Mouse (Mus musculus) hematopoietic stem cell, adult 5-6 weeks (primary cell): Measurements from ENCODE around the gene Dtymk. TPM values are rescaled to one million over a fixed set of nuclear protein-coding genes. Genes with fewer than 3 reads are reported as not detected.
"Not testable (repeated sequence)": the region's sequence is repeated elsewhere in the genome, so short reads cannot be mapped to it uniquely, and the experiment has no call there.

Experiments used
- ATAC-seq, 2 experiments: fragments of 125-278 bp in 1 of 2; replicated peaks in 1 of 2; 2 replicates each; pipeline ENCODE4 v1.8.0; 2016 to 2017; ENCODE audit warnings: inconsistent platforms in 2 of 2, mild to moderate bottlenecking in 2 of 2, moderate number of reproducible peaks in 2 of 2, low read depth in 1 of 2, moderate TSS enrichment in 1 of 2; ENCODE audit not compliant: low FRiP score in 2 of 2, poor library complexity in 2 of 2, severe bottlenecking in 2 of 2, insufficient read depth in 1 of 2, low TSS enrichment in 1 of 2
- total RNA-seq: library from RNA; stranded (forward); fragments of 172-1452, 232-1000 nt; gene quantifications from 2 replicates; pipeline ENCODE4 v1.2.3, GENCODE M21; 2017

The Dtymk gene
- 184 and 237 TPM in 2 replicates for total RNA-seq

DNA sequence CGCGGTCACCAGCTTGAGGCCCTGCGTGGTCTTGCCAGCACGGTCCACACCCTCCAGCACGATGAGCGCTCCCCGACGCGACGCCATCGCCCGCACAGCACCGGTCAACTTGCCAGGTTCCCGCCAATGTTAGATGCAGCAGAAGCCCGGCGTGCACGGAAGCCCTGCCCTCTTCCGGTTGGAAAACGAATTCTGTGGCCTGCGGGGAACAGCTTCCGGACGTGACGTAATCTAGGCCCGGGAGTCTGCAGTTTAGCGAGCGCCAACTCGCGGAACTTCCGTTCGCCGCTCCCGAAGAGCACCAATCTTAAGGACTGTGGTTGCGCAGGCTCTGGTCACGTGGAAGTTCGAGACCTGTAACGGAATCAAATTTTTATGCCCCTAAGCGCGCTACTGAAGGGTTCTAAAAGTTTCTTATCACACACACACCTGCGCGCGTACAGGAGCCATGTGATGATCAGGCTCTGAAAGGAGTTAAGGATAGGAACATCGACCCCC lies at the start of gene Dtymk:
Gene Dtymk (minus strand): TSS at position 194 of the 498 bp plus-strand sequence.
- ATAC-seq = peak; percentile 76 to 82

DNA sequence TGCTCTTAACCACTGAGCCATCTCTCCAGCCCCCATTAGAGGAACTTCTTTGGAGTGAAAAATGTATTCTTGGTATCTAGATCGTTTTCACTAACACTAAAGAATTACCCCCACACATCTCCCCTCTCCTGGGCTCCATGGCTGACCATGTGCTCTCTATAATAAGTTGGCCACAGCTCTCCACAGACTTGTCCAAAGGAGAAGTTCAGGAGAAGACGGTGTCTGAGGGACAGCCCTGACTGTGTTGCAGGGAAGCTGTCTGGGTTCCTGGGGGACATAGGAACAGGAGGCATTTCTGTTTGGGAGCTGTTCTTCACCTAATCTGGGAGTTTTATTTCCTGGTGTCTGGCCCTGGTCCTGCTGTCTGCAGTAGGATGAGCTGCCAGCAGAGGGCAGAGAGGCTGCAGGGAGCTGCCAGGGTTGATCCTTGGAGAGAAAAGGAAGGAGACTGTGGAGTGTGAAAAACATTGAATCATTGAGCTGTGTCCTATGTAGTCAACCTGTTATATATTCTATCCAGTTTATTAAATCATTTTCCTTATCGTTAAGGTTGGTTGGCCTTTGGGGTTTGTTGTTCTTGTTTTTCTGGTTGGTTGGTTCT lies 44.1 kb upstream of the Dtymk start:
- ATAC-seq = peak; percentile 80 to 93

DNA sequence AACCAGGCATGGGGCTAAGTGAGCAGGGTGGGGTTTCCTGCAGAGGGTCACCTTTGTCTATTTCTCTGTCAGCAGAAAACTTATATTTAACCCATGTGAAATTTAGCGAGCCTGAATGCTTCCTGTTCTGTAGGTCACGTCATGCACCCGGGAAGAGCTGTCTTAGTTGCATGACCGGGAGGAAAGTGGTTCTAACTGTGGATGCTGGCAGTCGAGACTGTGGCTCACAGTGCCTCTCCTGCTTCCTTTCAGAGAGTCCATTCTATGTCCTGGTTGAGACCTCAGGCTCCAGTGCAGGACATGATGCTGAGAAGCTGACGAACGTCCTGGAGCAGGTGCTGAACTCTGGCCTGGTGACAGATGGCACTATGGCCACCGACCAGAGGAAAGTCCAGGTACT lies 36.8 kb upstream of the Dtymk start:
- not testable (repeated sequence) for ATAC-seq

DNA sequence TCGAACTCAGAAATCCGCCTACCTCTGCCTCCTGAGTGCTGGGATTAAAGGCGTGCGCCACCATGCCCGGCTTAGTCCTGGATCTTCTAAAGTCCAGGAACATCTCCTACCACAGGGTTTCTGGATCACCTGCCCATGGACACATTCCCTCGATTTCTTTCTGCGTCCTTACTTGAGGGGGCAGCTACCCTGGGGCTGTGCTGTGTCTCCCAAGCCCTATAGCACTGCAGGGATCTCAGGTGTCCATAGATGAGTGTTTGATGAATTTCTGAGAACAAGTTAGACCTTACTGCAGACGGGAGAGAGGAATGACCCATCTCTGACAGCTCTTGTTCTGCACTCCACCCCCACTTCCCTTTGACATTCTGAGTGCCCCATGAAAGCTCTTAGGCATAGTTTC lies 35.6 kb upstream of the Dtymk start:
- ATAC-seq = no peak

- no peak for ATAC-seq
These were observed 34.8 kb upstream of the Dtymk start for GRCm38 (mm10) chr1:93836532-93836913.

DNA sequence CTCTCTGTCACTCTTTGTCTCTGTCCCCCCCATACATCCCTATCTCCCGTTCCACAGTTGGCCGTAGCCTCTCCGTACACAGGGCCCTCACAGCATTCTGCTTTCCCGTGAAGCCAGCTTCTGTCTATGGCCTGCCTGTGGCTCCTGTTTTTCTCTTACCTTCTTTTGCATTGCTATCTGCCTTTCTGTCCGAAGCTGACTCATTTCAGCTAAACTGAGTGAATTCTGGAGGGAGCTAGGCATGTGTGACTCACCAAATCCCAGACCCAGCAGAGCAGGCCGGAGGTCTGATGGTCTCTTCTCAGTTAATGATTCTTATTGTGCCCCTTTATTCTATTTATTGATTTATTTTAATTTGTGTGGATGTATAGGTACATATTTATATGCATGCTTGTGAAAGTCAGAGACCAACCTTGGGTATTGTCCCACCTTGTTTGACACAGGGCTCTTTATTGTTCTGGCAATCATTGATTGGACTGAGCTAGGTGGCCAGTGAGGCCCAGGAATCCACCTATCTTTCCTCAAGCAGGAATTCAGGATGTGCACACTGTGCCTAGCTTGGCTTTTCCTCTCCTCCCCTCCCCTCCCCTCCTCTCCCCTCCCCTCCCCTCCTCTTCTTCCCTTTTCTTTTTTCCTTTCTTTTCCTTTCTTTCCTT lies 34.3 kb upstream of the Dtymk start:
- ATAC-seq = no peak

GRCm38 (mm10) chr1:93835211-93835610 lies 33.5 kb upstream of the Dtymk start:
- no peak for ATAC-seq

DNA sequence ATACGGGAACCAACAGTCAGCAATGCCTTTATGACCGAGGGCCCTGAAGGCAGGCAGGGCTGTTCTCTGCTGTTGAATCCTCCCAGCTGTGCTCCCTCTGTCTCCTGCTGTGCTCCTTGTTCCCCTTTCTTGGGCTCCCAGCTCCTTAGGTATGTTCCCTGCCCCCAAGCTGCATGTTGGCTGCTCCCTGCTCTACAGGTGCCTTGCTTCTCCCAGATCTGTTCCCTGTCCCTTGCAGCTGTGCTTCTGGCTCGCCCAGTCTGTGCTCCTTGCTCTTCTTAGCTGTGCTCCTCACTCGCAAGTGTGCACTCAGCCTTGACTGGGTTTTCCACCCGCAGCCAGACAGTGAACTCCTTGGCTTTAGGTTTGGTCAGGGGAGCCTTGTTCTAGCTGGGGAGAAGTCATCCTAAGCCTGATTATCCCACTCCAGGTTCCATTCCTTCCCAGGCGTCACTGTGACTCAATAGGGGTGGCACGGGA lies 33.0 kb upstream of the Dtymk start:
- no peak for ATAC-seq

GRCm38 (mm10) chr1:93832754-93833360 lies 31.1 kb upstream of the Dtymk start:
- ATAC-seq = peak; percentile 81 to 90

DNA sequence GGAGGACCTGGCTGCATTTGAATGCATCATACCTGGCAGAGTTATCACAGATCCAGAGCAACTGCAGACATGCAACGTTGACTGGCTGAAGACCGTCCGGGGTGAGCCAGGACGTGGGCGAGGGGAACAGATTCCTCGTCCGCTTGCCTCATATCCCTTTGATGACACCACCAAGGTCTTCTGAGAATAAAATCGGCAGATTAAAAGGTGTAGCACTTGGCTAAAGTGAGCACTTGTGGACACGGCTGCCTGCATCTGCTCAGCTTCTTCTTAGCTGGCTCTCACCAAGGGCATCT lies 24.8 kb upstream of the Dtymk start:
- ATAC-seq = no peak

- peak in 1 of 2 experiments; percentile 5; a peak in 1 of 4 replicates for ATAC-seq
These were observed 24.2 kb upstream of the Dtymk start for GRCm38 (mm10) chr1:93825771-93826539.

- ATAC-seq = peak; percentile 91 to 92
These were observed 23.5 kb upstream of the Dtymk start for GRCm38 (mm10) chr1:93825105-93825674.

DNA sequence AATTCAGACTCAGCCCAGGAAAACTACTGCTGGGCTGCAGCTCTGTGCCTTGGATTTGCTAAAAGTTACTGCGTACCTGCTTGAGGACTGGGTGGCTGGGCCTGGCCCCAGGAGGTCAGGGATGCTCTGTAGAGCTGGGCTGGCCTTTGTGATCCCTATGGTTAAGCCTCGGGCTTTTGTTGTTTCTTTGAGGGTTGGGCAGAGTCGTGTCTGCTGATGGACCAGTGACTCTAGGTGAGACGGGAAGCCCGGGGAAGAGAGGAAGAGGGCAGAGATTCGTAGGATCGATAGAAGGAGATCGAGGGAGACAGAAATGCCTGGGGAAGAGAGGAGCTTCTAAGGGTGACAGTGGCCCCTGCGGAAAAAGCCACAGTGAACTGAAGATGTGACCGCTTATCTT lies 22.9 kb upstream of the Dtymk start, which contains the start of gene D2hgdh:
Gene D2hgdh (plus strand): TSS at position 301 of the 400 bp plus-strand sequence.
- peak; percentile 0; a peak in 1 of 4 replicates for ATAC-seq

DNA sequence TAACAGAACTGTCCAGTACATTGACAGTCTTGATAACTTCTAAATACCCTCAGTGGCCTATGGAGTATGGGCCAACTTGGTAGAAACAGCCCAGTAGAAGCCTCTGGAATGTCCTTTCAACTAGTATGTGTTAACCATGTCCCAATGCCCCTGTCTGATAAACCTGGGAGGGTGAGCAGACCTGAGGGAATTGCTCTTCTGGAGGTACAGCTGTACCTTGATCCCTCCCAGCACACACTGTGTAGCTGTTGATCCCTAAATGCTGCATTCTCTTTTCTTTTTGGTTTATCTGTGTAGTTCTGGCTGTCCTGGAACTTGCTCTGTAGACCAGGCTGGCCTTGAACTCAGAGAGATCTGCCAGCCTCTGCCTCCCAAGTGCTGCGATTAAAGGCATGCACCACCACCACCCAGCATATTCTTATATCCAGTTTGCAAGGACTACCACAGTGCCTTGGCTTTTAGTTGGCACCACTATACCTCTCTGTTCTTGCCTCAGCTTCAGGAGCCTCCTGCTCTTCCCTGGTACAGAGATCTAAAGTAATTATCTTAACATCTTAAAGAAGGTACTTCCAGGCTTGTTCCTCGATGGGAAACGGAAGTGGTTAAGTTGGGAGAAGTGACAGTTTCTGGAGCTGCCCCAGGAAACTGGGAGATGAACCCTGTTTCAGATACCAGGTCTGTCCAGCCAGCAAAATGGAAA lies 22.2 kb upstream of the Dtymk start:
- no peak for ATAC-seq

GRCm38 (mm10) chr1:93818722-93819121 lies 17.0 kb upstream of the Dtymk start:
- no peak for ATAC-seq

DNA sequence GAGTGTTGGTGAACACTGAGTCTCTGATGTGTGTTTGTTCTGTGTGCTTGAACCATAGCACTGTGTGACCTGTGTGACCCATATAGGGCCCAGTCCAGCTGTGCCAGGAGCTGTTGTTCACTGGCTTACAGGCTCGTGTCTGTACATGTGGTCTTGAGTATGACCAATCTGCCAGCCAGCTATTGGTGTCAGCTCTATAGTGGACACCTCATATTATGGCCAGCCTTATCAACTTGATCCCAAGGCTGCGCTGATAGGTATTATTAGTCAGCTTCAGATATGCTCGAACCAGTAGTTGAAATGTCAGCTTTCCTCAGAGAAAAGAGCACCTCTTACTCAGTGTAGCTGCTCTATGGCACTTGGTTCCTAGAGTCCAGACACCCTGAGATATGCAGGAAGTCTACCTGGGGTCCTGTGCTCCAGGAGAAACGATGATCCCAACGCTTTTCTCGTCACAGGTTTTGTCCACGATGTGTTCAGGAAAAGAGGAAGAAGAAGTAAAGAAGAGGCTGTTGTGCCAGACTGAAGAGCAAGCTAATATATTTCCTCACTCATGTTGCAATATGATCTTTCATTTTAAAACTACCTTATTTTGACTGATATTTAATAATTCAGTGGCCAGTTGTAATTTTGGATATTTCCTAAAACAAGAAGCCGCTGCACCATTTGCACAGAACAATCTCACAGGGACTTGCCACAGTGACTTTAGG lies 16.2 kb upstream of the Dtymk start:
- peak in 1 of 2 experiments; percentile 28; a peak in 1 of 4 replicates for ATAC-seq
